Mouse (Mus musculus) Patski (cell line): ENCODE data around the gene Metrnl. TPM values are rescaled to one million over a fixed set of nuclear protein-coding genes. Genes with fewer than 3 reads are reported as not detected.

Experiments used
- ATAC-seq: fragments of 100-300 bp; one replicate; pipeline ENCODE4 v1.8.0; 2021
- CTCF ChIA-PET: fragments of 350-600 bp; sonication (Branson Sonifier 250); formaldehyde crosslinking; loops from one replicate; lab custom pipeline; 2022; ENCODE audit warnings: inconsistent platforms; lab: Charles Lee
- POLR2A ChIA-PET: fragments of 350-600 bp; sonication (Branson Sonifier 250); formaldehyde crosslinking; loops from one replicate; lab custom pipeline; 2022; ENCODE audit warnings: antibody characterized with exemption, inconsistent platforms; lab: Charles Lee
- DNase-seq: peaks from one replicate; pipeline ENCODE4 v3.0.0-alpha.2; 2011; ENCODE audit warnings: low read depth, low spot score
- H3K27me3 ChIP-seq: fragments of 371-371 bp; one replicate; pipeline ENCODE4 v1.5.1; 2021
- CTCF ChIP-seq: fragments of 100-300 bp; IDR thresholded peaks from one replicate; pipeline ENCODE4 v1.5.1; 2021
- in situ Hi-C: fragments of 300-500 bp; cut with MboI; formaldehyde crosslinking; loops from 3 replicates; pipeline ENCODE4 v1.11.1; 2018; ENCODE audit warnings: low pct_unique_long_range_greater_than_20kb, mixed read lengths
- polyA plus RNA-seq: library from polyadenylated mRNA; unstranded; gene quantifications from one replicate; pipeline ENCODE4 v1.2.3, GENCODE M21; 2021

Metrnl gene
- polyA plus RNA-seq, 1 experiment from 2014 or later, result 89.5 TPM

DNA sequence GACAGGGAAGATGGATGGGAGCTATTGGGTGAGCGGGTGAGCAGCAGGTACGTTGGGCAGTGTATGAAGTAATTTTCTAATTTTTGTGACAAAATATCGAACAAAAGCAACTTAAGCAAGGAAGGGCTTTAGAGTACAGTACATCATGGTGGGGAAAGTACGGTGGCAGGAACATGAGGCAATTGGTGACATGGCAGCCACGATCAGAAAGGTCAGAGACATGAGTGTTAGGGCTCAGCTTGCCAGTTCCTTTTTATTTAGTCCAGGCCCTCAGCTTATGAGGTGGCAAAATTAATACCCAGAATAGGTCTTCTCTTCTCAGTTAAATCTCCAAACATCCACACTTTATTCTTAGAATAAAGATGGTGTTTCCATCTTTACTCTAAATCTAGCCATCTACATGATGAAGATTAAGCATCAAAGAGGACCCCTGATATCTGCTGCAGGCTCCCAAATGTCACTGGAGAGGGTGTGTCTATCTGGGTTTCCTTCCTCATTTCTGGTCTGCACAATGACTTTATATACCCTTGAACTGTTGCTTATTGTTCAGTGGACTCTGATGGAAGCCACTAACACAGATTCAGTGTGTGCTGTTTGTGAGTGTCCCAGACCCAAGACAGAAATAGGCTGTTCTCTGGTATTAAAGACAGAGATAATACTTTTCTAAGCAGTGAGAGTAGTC, 46.8 kb downstream of the Metrnl start:
- in situ Hi-C loops, result no loop called here
- no peak for DNase-seq
- ATAC-seq, result no peak
- ChIA-PET POLR2A (no interaction called here), CTCF (interaction anchor here (0.8 to 1.3 kb wide), 4 partner anchors 10 to 60 kb away, joined by 3 to 4 read pairs (median 4); no protein-coding TSS in a partner anchor)
- no peaks in the 10 kb centered on the region for H3K27me3 ChIP-seq
- no peak for TF ChIP-seq CTCF

Other genes starting within 250 kb of the Metrnl start
- gene Tbcd, start 249.6 kb upstream of the Metrnl start, polyA plus RNA-seq, result 57.5 TPM
- gene Zfp750, start 182.2 kb upstream of the Metrnl start, polyA plus RNA-seq, result not detected
- gene B3gntl1, start 28.4 kb upstream of the Metrnl start, polyA plus RNA-seq, result 9.4 TPM
- not detected for gene Ptchd3, start 128.7 kb downstream of the Metrnl start, polyA plus RNA-seq